Mouse (Mus musculus): ENCODE results near the gene Gm17334. TPM values are rescaled to one million over a fixed set of nuclear protein-coding genes. Genes with fewer than 3 reads are reported as not detected.
A peak's percentile ranks its signal among the peaks of the same experiment; 100 is the strongest.

Gm17334 gene
- polyA plus RNA-seq (2015; fragmentation: Nextera tagmentation; extraction: Ambion mirVana) = 0.26 and 0.32 TPM in 2 replicates

DNA sequence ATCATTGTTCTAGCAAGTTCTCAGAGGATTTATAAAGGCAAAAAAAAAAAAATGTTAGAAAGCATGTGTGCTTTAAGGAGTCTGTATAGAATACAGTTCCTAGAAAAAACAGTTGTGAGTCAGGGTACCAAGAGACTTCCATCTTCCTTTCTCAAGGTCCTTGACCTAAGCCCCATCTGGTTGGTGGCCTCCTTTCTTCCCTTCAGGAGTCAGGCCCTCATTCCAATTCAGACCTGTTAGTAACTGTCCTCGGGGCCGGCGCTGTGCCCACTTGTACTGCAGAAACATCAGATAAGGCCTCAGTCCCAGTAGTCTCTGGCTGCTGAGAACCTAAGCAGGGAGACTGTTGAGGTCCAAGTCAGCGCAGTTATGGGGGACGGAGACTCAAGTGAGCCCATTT lies at the start of gene Gm17334:
TSS of gene Gm17334 (minus strand) at position 101 of the 400 bp plus-strand sequence.
- Histone ChIP-seq H3K4me3 (replicated peaks) (no peak within 1 kb of the TSS), H3K9ac (no peak within 1 kb of the TSS), H3K27ac (no peak within 1 kb of the TSS), H3K36me3 (peaks cover 35% of the 10 kb centered on the region), H3K27me3 (replicated peaks) (no peaks in the 10 kb centered on the region), H3K9me3 (no peaks in the 10 kb centered on the region), H3K4me2 (replicated peaks) (peak within 1 kb of the TSS; percentile 75), H3K4me1 (replicated peaks) (peaks cover 17% of the 10 kb centered on the region)
- 91% methylated on average over 5 of the region's 5 CpGs for WGBS
- ATAC-seq = no peak

DNA sequence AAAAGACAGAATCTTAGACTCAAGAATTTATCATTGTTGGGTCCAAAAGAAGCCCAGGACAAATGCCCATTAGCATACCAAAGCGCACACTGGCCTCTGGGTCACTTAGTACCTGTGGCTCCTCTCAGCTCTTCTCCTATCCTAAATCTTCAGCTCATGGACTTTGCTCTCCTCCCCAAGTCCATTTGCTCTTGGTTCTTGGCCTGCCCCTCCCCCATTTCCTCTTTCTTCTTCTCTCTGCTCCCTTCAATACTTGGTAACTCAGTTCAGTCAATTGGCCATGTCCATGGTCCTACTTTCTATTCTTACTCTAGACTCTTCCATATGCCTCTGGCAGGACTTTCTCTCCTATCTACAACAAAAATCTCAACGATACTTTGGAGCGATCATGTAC lies 49.0 kb upstream of the Gm17334 start:
- ATAC-seq = peak; percentile 34; the same call in 1 of the 2 replicates
- WGBS = 90% methylated on average over 3 of the region's 3 CpGs
- no peaks in the 10 kb centered on the region for H3K4me1 ChIP-seq (replicated peaks)
- H3K4me2 ChIP-seq (replicated peaks) = no peak overlapping the region
- H3K9me3 ChIP-seq = no peaks in the 10 kb centered on the region
- no peak overlapping the region for H3K9ac ChIP-seq
- no peaks in the 10 kb centered on the region for H3K27me3 ChIP-seq (replicated peaks)
- H3K27ac ChIP-seq = no peak overlapping the region
- H3K36me3 ChIP-seq = no peaks in the 10 kb centered on the region
- no peak overlapping the region for H3K4me3 ChIP-seq (replicated peaks)

DNA sequence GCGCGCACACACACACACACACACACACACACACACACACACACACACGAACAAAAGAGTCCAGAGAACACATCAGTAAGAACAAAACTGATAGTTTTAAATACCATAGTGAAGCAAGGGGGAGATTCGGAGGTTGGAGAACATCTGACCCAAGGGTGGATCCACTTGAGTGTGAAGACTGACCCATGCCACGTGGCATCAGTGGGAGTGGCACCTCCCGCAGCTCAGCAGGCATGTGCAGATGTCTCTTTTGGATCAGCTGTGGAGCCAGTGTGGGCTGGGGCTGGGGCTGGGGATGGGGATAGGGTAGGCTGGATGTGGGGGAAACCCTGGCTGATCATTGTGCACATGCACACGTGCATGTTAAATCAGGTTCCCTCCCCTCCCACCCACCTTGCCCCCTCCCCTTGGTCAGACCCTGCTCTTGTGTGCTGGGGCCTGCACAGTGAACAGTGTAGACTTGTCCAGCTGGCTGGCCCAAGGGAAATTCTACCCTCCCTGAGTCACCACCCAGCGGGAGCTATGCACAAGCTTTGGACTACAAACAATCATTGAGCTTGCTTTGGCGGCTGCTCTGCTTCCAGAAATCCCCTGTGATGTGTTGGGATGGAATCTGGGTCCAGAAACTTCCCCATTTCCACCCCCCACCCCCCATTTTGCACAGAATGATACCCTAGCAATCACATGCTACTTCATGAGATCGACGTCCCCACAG lies 48.4 kb upstream of the Gm17334 start:
- no peaks in the 10 kb centered on the region for H3K27me3 ChIP-seq (replicated peaks)
- H3K4me3 ChIP-seq (replicated peaks) = no peak overlapping the region
- 79% methylated on average over 11 of the region's 11 CpGs for WGBS
- ATAC-seq = no peak
- H3K27ac ChIP-seq = no peak overlapping the region
- H3K9me3 ChIP-seq = no peaks in the 10 kb centered on the region
- H3K4me1 ChIP-seq (replicated peaks) = no peaks in the 10 kb centered on the region
- H3K9ac ChIP-seq = no peak overlapping the region
- H3K36me3 ChIP-seq = no peaks in the 10 kb centered on the region
- H3K4me2 ChIP-seq (replicated peaks) = no peak overlapping the region

DNA sequence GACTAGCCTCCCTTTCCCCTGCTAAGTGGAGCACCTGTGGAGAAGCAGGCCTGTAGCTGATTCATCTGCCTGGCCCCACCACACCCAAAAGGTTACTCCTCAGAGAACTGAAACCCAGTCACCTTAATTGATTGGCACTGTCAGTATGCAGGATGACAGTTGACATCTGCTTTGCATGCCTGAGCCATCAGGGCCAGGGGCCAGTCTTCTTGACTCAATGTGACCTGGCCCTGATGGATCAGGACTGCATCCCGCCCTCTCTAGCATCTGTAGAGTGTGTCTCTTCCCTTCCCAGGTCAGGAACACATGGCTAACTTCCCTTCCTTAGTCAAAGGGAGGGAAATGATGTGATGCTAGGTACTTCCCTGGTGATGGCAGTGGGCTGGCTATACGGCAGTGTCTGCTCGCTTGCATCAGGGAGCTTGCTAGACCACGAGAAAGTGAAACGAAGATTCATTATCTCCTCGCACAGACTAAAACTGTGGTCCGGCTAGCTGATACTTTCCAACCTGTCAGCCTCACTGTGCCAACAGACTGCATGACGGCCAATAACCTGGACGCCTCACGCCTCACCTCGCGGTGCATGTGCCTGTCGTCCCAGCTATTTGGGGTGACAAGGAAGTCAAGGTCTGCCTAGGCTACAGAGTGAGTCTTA lies 47.7 kb upstream of the Gm17334 start:
- Histone ChIP-seq H3K36me3 (no peaks in the 10 kb centered on the region), H3K27ac (no peak overlapping the region), H3K9me3 (no peaks in the 10 kb centered on the region), H3K4me3 (replicated peaks) (no peak overlapping the region), H3K27me3 (replicated peaks) (no peaks in the 10 kb centered on the region), H3K4me1 (replicated peaks) (no peaks in the 10 kb centered on the region), H3K9ac (no peak overlapping the region), H3K4me2 (replicated peaks) (no peak overlapping the region)
- 79% methylated on average over 13 of the region's 13 CpGs for WGBS
- no peak for ATAC-seq

DNA sequence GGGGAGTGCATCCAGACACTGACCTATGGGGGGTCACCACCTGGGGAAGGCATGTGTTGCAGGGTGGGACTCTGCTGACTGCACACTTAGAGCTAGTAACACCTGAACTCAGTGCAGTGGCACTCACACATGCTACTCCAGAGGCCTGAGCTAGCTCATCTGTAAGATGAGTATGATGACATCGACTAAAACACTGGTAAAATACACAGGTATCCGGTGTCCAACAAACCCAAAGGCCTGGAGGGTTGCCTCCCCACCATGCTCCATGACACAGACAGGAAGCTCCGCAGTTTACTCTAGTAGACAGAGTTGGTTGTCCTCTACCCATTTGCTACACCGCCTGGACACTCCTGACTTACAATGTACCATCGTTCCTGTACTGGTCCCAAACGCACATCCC lies 46.5 kb upstream of the Gm17334 start:
- H3K4me1 ChIP-seq (replicated peaks) = no peaks in the 10 kb centered on the region
- H3K4me3 ChIP-seq (replicated peaks) = no peak overlapping the region
- no peak overlapping the region for H3K27ac ChIP-seq
- H3K36me3 ChIP-seq = no peaks in the 10 kb centered on the region
- no peak overlapping the region for H3K4me2 ChIP-seq (replicated peaks)
- 96% methylated on average over 6 of the region's 6 CpGs for WGBS
- H3K27me3 ChIP-seq (replicated peaks) = no peaks in the 10 kb centered on the region
- no peaks in the 10 kb centered on the region for H3K9me3 ChIP-seq
- no peak overlapping the region for H3K9ac ChIP-seq
- no peak for ATAC-seq

DNA sequence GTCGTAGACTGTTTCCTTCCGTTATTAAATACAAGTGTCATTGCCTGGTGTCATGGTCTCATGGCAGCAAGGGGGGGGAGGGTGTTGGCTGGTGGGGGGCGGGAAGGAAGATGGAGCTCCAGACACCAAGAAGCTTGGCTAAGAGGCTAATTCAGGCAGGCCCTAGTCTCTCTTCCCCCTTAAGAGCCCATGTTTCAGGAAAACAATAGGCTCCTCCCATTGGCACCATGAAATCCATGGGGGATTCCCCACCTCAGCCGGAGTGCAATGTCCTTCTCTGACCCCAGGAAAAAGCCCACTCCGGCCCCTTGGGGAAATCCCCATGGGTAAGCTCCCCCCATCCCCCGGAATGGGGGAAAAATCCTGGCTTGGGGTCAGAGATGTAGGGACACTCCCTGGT lies 45.8 kb upstream of the Gm17334 start:
- H3K4me1 ChIP-seq (replicated peaks) = no peaks in the 10 kb centered on the region
- no peaks in the 10 kb centered on the region for H3K27me3 ChIP-seq (replicated peaks)
- no peaks in the 10 kb centered on the region for H3K9me3 ChIP-seq
- H3K9ac ChIP-seq = no peak overlapping the region
- no peak overlapping the region for H3K27ac ChIP-seq
- 56% methylated on average over 6 of the region's 6 CpGs for WGBS
- H3K4me3 ChIP-seq (replicated peaks) = no peak overlapping the region
- no peaks in the 10 kb centered on the region for H3K36me3 ChIP-seq
- no peak overlapping the region for H3K4me2 ChIP-seq (replicated peaks)
- no peak for ATAC-seq

DNA sequence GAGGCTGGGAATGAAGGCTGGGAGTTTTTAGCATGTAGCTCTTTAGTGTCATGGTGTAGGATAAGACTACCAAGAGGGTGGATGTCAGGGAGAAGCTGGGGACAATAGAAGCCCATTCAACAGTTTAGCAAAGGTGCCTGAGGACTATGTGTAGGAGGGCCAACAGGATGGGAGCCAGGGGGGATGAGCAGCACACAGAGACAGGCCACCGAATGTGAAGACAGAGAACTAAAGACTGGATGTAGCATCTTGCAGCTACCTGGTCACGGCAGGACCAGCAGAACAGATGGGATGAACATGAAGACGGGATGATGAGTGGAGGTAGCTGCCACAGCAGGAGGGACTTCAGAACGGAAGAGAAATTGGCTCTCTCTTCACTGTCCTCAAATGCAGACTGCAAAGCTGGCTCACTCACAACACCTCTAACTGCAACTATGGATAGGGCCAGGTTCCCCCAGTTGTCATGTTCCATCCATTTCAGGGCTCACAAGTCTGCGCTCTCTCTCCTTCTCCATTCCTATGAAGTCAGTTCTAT lies 43.9 kb upstream of the Gm17334 start:
- Histone ChIP-seq H3K4me3 (replicated peaks) (no peak overlapping the region), H3K27me3 (replicated peaks) (no peaks in the 10 kb centered on the region), H3K36me3 (no peaks in the 10 kb centered on the region), H3K9ac (no peak overlapping the region), H3K4me1 (replicated peaks) (no peaks in the 10 kb centered on the region), H3K4me2 (replicated peaks) (no peak overlapping the region), H3K9me3 (no peaks in the 10 kb centered on the region), H3K27ac (no peak overlapping the region)
- WGBS = 94% methylated on average over 5 of the region's 5 CpGs
- ATAC-seq = no peak

DNA sequence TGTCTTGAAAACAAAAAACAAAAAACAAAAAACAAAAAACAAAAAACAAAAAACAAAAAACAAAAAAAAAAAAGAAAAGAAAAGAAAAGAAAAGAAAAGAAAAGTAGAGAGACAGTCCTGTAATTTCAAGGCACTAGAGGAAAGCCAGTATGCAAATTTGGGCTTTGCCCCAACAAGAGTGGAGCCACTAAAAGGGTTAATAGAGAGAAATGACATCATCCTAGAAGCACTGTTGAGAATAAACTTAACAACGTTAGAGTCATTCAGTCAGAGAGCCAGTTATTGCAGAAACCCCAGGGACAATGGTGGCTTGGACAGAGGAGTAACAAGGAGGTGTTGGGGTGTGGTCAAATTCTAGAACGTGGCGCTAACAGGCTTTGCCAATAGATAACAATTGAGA lies 41.8 kb upstream of the Gm17334 start:
- no peak overlapping the region for H3K9ac ChIP-seq
- no peak for ATAC-seq
- no peaks in the 10 kb centered on the region for H3K36me3 ChIP-seq
- no peak overlapping the region for H3K4me2 ChIP-seq (replicated peaks)
- no peaks in the 10 kb centered on the region for H3K27me3 ChIP-seq (replicated peaks)
- 51% methylated on average over 3 of the region's 3 CpGs for WGBS
- no peak overlapping the region for H3K27ac ChIP-seq
- peaks cover 7% of the 10 kb centered on the region for H3K4me1 ChIP-seq (replicated peaks)
- no peaks in the 10 kb centered on the region for H3K9me3 ChIP-seq
- H3K4me3 ChIP-seq (replicated peaks) = no peak overlapping the region

DNA sequence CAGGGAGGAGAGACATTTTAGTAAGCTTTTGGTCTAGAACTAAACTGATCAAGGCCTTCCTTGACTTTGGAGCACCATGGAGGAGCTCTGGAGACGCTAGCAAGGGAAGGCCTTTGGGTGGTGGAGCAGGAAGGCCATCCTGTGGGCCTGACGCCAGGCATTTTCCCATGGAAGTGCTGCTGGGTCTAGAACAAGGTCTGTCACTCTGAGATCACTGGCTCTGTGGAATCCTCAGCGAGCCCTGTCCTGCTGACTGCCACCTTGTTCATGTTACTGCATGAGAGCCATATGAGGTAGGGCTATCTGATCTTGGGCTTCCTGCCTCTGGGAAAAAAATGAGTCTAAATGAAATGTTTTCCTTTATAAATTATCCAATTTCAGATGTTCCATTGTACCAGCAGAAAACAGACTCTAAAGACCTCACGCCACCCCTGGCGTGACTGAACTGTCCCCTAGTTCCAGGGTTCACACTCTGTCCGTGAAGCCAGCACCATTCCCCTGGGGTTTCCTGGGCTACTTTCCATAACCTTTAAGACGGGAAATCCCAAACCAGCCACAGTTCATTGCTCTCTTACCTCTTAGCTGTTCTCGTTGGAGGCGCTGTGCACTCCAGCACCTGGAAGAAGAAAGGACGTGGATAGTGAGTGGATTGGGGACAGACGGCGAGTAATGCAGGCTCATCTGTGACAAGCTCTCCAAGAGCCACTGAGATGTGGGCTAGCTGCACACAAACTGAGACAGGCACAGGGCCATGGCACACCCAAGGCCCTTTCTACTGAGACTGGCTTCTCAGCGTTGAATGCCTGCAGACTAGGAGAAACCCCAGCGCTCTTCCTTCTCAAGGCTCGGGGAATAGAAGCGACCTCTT lies 40.2 kb upstream of the Gm17334 start:
- Histone ChIP-seq H3K27ac (no peak overlapping the region), H3K9ac (no peak overlapping the region), H3K9me3 (no peaks in the 10 kb centered on the region), H3K4me2 (replicated peaks) (no peak overlapping the region), H3K4me1 (replicated peaks) (peaks cover 15% of the 10 kb centered on the region), H3K27me3 (replicated peaks) (no peaks in the 10 kb centered on the region), H3K4me3 (replicated peaks) (no peak overlapping the region), H3K36me3 (no peaks in the 10 kb centered on the region)
- ATAC-seq = no peak
- WGBS = 85% methylated on average over 16 of the region's 16 CpGs

DNA sequence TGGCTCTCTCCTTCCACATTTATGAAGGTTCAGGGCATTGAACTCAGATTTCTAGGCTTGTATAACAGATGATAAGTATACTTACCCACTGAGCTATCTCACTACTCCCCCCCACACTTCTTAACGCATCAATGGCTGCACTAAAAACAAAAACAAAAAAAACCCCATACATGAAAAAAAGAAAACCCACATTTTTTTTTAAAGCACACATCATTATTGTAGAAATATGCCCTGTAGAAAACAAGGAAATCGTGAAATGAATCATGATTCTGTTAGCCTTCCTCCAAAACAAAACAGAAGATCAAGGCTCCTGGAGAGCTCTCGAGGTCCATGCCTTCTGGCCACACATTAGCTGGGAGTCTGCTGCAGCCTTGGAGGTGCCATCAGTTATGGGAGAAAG lies 38.3 kb upstream of the Gm17334 start:
- 75% methylated on average over 3 of the region's 3 CpGs for WGBS
- Histone ChIP-seq H3K9me3 (no peaks in the 10 kb centered on the region), H3K4me3 (replicated peaks) (no peak overlapping the region), H3K36me3 (no peaks in the 10 kb centered on the region), H3K4me1 (replicated peaks) (peaks cover 15% of the 10 kb centered on the region), H3K4me2 (replicated peaks) (no peak overlapping the region), H3K9ac (no peak overlapping the region), H3K27me3 (replicated peaks) (no peaks in the 10 kb centered on the region), H3K27ac (no peak overlapping the region)
- no peak for ATAC-seq

DNA sequence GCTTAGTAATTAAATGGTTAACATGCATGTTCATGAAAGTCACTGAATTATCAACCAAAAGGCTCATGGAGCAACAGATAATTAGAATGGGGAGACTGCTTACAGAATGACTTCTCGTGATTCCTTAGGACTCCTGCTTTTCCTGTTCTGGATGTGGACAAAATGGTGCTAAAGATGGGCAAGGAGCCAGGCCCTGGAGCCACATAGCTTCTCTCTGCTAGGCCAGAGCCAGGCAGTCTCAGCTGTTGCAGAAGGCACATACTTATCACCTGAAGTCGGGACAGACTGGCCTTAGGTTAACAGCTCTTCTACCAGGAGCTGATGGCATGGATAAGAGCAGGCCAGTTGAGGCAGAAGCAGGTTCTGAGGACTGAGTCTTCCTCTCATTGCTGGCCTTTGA lies 37.8 kb upstream of the Gm17334 start:
- Histone ChIP-seq H3K4me2 (replicated peaks) (no peak overlapping the region), H3K27ac (no peak overlapping the region), H3K9me3 (no peaks in the 10 kb centered on the region), H3K27me3 (replicated peaks) (no peaks in the 10 kb centered on the region), H3K4me1 (replicated peaks) (peaks cover 17% of the 10 kb centered on the region), H3K9ac (no peak overlapping the region), H3K4me3 (replicated peaks) (no peak overlapping the region), H3K36me3 (no peaks in the 10 kb centered on the region)
- WGBS = 44% methylated on average over 2 of the region's 2 CpGs
- ATAC-seq = no peak

DNA sequence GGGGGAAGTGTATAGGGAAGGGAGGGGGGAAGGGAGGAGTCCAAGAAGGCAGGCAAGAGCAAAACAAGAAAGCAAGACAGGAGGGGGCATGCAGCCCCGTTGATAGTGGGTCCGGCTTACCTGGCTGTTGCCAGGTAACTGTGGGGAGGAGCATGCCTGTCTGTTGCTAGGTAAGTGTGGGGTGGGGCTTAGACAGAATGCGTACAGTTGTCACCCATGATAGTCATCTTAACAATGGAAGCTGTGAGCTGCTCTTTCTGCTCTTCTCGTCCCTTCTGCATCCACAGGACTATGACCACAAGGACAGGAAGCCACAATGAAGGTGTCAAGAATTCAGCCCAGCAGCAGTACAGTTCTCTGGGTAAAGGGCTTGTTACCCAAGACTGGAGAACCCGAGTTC lies 37.2 kb upstream of the Gm17334 start:
- no peaks in the 10 kb centered on the region for H3K9me3 ChIP-seq
- peaks cover 19% of the 10 kb centered on the region for H3K4me1 ChIP-seq (replicated peaks)
- no peak overlapping the region for H3K27ac ChIP-seq
- H3K4me2 ChIP-seq (replicated peaks) = no peak overlapping the region
- H3K9ac ChIP-seq = no peak overlapping the region
- no peaks in the 10 kb centered on the region for H3K36me3 ChIP-seq
- no peak overlapping the region for H3K4me3 ChIP-seq (replicated peaks)
- ATAC-seq = 0 out of 2 replicates have a peak, but pooled peaks have one; percentile 35
- no peaks in the 10 kb centered on the region for H3K27me3 ChIP-seq (replicated peaks)
- 49% methylated on average over 5 of the region's 5 CpGs for WGBS
